Mouse (Mus musculus) layer of hippocampus, adult 6 months (tissue): ENCODE measurements around the gene 0610010K14Rik. TPM values are rescaled to one million over a fixed set of nuclear protein-coding genes. Genes with fewer than 3 reads are reported as not detected.
A peak's percentile ranks its signal among the peaks of the same experiment; 100 is the strongest.

Experiments used
- long read RNA-seq, 2 experiments: library from polyadenylated mRNA; unstranded; transcript quantifications; one replicate each; pipeline ENCODE4 v2.0.0; 2019 to 2020
- microRNA-seq: library from miRNA; unstranded; fragments of <30 nt; microRNA quantifications from one replicate; pipeline ENCODE4 v1.2.0, GENCODE M21; 2020
- polyA plus RNA-seq: library from polyadenylated mRNA; unstranded; fragments of <200 nt; fragmentation: Nextera tagmentation; gene quantifications from 2 replicates; pipeline ENCODE4 v1.2.3, GENCODE M21; 2021

Gene 0610010K14Rik
- polyA plus RNA-seq: 75.4 and 84.9 TPM in 2 replicates
- long read RNA-seq, experiment 1, transcript 0610010K14Rik-206 (6 exons, 576 nt): major isoform, 10 of 52 reads
- long read RNA-seq, experiment 1, transcript 0610010K14Rik-202 (5 exons, 779 nt): minor isoform, 9 of 52 reads
- long read RNA-seq, experiment 1, partial matches to known transcripts: 7 of 52 reads
- long read RNA-seq, experiment 1, other reads (novel, unspliced or antisense): 14 of 52 reads
- long read RNA-seq, experiment 2, partial matches to known transcripts: 2 of 13 reads
- long read RNA-seq, experiment 2, other reads (novel, unspliced or antisense): 2 of 13 reads

GRCm38 (mm10) chr11:70237457-70238167 lies at the start of gene 0610010K14Rik:
0610010K14Rik (minus strand) TSS chr11:70237914.

GRCm38 (mm10) chr11:70254931-70255531 lies 17.3 kb upstream of the 0610010K14Rik start, which contains the start of gene Alox12:
Alox12 (minus strand) TSS chr11:70255353.

GRCm38 (mm10) chr11:70239541-70240279 lies 2.0 kb upstream of the 0610010K14Rik start, which contains the start of the genes Gm21988 and Rnasek:
Gm21988 (minus strand) TSS chr11:70239830.
Rnasek (minus strand) TSS chr11:70239842.

GRCm38 (mm10) chr11:70229260-70230010 lies 8.3 kb downstream of the 0610010K14Rik start, which contains the start of gene Bcl6b:
Bcl6b (minus strand) TSS chr11:70229798.

GRCm38 (mm10) chr11:70220731-70221602 lies 16.7 kb downstream of the 0610010K14Rik start, which contains the start of gene Slc16a13:
Slc16a13 (minus strand) TSS chr11:70221064.

GRCm38 (mm10) chr11:70212423-70212822 lies 25.3 kb downstream of the 0610010K14Rik start, which contains the start of gene Slc16a11:
Slc16a11 (plus strand) TSS chr11:70212752.

Small RNA genes within 50 kb of the gene (microRNA-seq; reads per million reads assigned to microRNA genes)
- gene Mir195a (2,093 reads per million, percentile 87 among the genes with 10 or more reads in this experiment), gene Mir497 (not detected), gene Mir497b (not detected)

Other genes with a start within 250 kb of the 0610010K14Rik start
- gene Gabarap, start 246.8 kb downstream of the 0610010K14Rik start, polyA plus RNA-seq: 359 and 408 TPM in 2 replicates
- 8.8 and 10.5 TPM in 2 replicates for gene Phf23, start 242.1 kb downstream of the 0610010K14Rik start, polyA plus RNA-seq
- gene Dvl2, start 237.3 kb downstream of the 0610010K14Rik start, polyA plus RNA-seq: 1.4 and 1.7 TPM in 2 replicates
- 61.5 and 64.6 TPM in 2 replicates for gene Acadvl, start 222.5 kb downstream of the 0610010K14Rik start, polyA plus RNA-seq
- 64.5 and 70.1 TPM in 2 replicates for gene Dlg4, start 221.0 kb downstream of the 0610010K14Rik start, polyA plus RNA-seq
- gene Asgr1, start 183.8 kb downstream of the 0610010K14Rik start, polyA plus RNA-seq: 0.48 and 2.2 TPM in 2 replicates
- not detected in 2 replicates for gene Asgr2, start 145.3 kb downstream of the 0610010K14Rik start, polyA plus RNA-seq
- gene Mgl2, start 107.6 kb downstream of the 0610010K14Rik start, polyA plus RNA-seq: 0.34 and 0.46 TPM in 2 replicates
- 0.34 and 0.69 TPM in 2 replicates for gene Clec10a, start 81.7 kb downstream of the 0610010K14Rik start, polyA plus RNA-seq
- gene Slc16a11, start 25.2 kb downstream of the 0610010K14Rik start, polyA plus RNA-seq: 4.8 and 6.3 TPM in 2 replicates
- 2.4 and 3.5 TPM in 2 replicates for gene Slc16a13, start 16.9 kb downstream of the 0610010K14Rik start, polyA plus RNA-seq
- 0.25 and 0.31 TPM in 2 replicates for gene Bcl6b, start 8.1 kb downstream of the 0610010K14Rik start, polyA plus RNA-seq
- 16.6 and 17.2 TPM in 2 replicates for gene Gm21988, start 1.9 kb upstream of the 0610010K14Rik start, polyA plus RNA-seq
- gene Rnasek, start 1.9 kb upstream of the 0610010K14Rik start, polyA plus RNA-seq: 921 and 941 TPM in 2 replicates
- 0.28 and 0.30 TPM in 2 replicates for gene Alox12, start 17.4 kb upstream of the 0610010K14Rik start, polyA plus RNA-seq
- gene Alox12e, start 84.7 kb upstream of the 0610010K14Rik start, polyA plus RNA-seq: 0.25 and 0.55 TPM in 2 replicates
- not detected in 2 replicates for gene Alox15, start 114.1 kb upstream of the 0610010K14Rik start, polyA plus RNA-seq
- 7.1 and 10.1 TPM in 2 replicates for gene Pelp1, start 172.1 kb upstream of the 0610010K14Rik start, polyA plus RNA-seq
- gene Arrb2, start 194.7 kb upstream of the 0610010K14Rik start, polyA plus RNA-seq: 4.8 and 6.1 TPM in 2 replicates
- 19.1 and 19.8 TPM in 2 replicates for gene Med11, start 214.0 kb upstream of the 0610010K14Rik start, polyA plus RNA-seq
- 0.06 and 0.13 TPM in 2 replicates for gene Zmynd15, start 221.5 kb upstream of the 0610010K14Rik start, polyA plus RNA-seq
- gene Cxcl16, start 222.1 kb upstream of the 0610010K14Rik start, polyA plus RNA-seq: 1.9 and 3.4 TPM in 2 replicates